Mouse (Mus musculus) hindbrain, embryonic 10.5 days (tissue): ENCODE results near the gene Bach1. TPM values are rescaled to one million over a fixed set of nuclear protein-coding genes. Genes with fewer than 3 reads are reported as not detected.

ENCODE experiments used
- DNase-seq: peaks from one replicate; pipeline ENCODE4 v3.0.0-alpha.2; 2017; ENCODE audit warnings: low spot score
- H3K27ac ChIP-seq: fragments of 300-500 bp; sonication (generic); 2 replicates; pipeline ENCODE4 v1.5.1; 2016; ENCODE audit warnings: mild to moderate bottlenecking, moderate library complexity
- H3K27me3 ChIP-seq: fragments of 300-500 bp; sonication (generic); 2 replicates; pipeline ENCODE4 v1.6.1; 2016; ENCODE audit warnings: mild to moderate bottlenecking; ENCODE audit not compliant: poor library complexity, insufficient read depth, severe bottlenecking
- H3K36me3 ChIP-seq: fragments of 300-500 bp; sonication (generic); 2 replicates; pipeline ENCODE4 v1.6.1; 2016; ENCODE audit warnings: mild to moderate bottlenecking, moderate library complexity
- H3K4me1 ChIP-seq: fragments of 300-500 bp; sonication (generic); replicated peaks from 2 replicates; pipeline ENCODE4 v1.6.1; 2016; ENCODE audit warnings: mild to moderate bottlenecking
- H3K4me3 ChIP-seq: fragments of 300-500 bp; sonication (generic); 2 replicates; pipeline ENCODE4 v1.5.1; 2016; ENCODE audit warnings: mild to moderate bottlenecking, moderate library complexity
- H3K9me3 ChIP-seq: fragments of 300-500 bp; sonication (generic); 2 replicates; pipeline ENCODE4 v1.6.1; 2016; ENCODE audit warnings: mild to moderate bottlenecking, moderate library complexity
- WGBS: fragments of 180-500 bp; shearing (Covaris S2); methylation state at CpG from one replicate; pipeline ENCODE4 v1.1.7; 2016; 5-methylcytosine and 5-hydroxymethylcytosine counted together
- polyA plus RNA-seq: library from polyadenylated mRNA; unstranded; fragments of >200 nt; fragmentation: Nextera tagmentation; extraction: Ambion mirVana; gene quantifications from 2 replicates; pipeline ENCODE4 v1.2.1, GENCODE M21; 2016

The Bach1 gene
- polyA plus RNA-seq, 1 experiment from 2014 or later, result 19.3 TPM

DNA sequence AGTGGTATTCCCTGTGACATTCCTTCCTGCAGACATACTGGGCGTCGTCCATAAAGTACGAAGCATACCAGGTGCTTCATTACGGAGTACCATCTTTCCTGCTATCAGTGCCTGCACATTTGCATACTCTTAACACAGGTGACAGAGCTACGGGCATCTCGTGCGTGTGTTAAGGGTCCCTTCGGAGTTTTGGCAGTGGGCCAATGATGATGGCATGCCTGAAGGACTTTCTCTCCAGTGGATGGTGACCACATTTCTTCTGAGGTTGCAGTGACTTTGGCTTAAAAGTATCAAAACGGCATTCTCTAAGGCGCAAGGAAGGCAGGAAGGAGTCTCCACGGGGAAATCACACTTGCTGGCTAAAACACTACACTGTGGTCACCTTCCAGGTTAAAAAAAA is 37.4 kb downstream of the Bach1 start:
- WGBS, result 91% methylated on average over 11 of the region's 11 CpGs
- peaks cover 19% of the 10 kb centered on the region for H3K36me3 ChIP-seq
- peaks cover 9% of the 10 kb centered on the region for H3K4me1 ChIP-seq
- no peak overlapping the region for H3K4me3 ChIP-seq
- H3K27ac ChIP-seq, result no peak overlapping the region
- H3K27me3 ChIP-seq, result no peaks in the 10 kb centered on the region
- H3K9me3 ChIP-seq, result no peaks in the 10 kb centered on the region
- DNase-seq, result no peak

DNA sequence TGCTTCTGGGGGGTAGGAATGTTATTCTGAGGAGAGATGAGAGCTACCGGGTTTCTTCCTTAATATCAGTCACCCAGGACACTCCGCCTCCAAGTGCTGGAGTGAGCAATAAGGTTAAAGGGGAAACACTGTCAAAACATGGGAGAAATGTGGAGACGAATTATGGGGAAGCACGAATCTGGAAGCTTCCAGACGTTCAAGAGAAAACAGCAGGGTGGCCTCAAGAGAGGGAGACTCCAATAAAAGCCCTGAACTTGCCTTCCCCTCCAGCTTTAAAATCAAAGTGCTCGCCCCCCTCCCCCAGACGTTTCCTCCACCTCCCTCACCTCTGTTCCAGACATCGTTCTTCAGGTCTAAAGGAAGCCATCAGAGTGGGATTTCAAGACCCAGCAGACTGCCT is 38.6 kb downstream of the Bach1 start:
- Histone ChIP-seq H3K4me3 (no peak overlapping the region), H3K27ac (no peak overlapping the region), H3K36me3 (peaks cover 14% of the 10 kb centered on the region), H3K9me3 (no peaks in the 10 kb centered on the region), H3K27me3 (no peaks in the 10 kb centered on the region), H3K4me1 (peaks cover 9% of the 10 kb centered on the region)
- WGBS, result 71% methylated on average over 8 of the region's 8 CpGs
- DNase-seq, result no peak

DNA sequence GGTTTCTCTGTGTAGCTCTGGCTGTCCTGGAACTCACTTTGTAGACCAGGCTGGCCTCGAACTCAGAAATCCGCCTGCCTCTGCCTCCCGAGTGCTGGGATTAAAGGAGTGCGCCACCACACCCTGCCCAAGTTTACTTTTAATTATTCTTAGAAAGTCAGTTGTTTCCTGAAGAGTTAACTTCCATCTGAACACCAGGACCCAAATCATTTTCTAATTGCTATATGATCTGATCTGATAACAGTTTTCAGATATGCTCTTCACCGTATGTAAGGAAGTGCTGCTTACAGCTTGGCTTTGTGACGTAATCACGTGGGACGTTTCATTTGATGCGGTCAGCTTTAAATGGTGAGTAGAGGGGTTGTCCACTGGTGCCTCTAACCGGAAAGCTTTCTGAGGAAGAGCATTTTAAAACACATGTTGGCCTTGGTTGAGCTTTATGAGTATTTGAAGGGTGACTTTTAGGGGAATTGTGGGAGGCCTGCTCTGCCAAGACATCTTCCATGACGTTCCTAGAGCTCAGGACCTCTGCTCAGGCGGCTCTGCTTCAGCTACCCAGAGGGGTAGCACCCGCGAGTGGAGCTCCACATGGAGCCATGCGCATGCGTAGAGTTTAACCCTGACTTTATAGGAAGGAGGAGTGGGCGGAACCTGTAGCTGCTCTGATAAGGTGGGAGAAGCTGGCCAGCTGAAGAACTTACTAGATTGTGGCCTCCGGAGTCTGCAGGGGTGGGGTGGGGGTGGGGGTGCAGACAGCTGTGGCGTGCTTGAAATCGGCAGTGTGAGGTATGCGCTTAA is 39.3 kb downstream of the Bach1 start:
- Histone ChIP-seq H3K4me3 (no peak overlapping the region), H3K36me3 (peaks cover 14% of the 10 kb centered on the region), H3K4me1 (peaks cover 13% of the 10 kb centered on the region), H3K9me3 (no peaks in the 10 kb centered on the region), H3K27ac (no peak overlapping the region), H3K27me3 (no peaks in the 10 kb centered on the region)
- DNase-seq, result no peak
- 89% methylated on average over 21 of the region's 21 CpGs for WGBS

DNA sequence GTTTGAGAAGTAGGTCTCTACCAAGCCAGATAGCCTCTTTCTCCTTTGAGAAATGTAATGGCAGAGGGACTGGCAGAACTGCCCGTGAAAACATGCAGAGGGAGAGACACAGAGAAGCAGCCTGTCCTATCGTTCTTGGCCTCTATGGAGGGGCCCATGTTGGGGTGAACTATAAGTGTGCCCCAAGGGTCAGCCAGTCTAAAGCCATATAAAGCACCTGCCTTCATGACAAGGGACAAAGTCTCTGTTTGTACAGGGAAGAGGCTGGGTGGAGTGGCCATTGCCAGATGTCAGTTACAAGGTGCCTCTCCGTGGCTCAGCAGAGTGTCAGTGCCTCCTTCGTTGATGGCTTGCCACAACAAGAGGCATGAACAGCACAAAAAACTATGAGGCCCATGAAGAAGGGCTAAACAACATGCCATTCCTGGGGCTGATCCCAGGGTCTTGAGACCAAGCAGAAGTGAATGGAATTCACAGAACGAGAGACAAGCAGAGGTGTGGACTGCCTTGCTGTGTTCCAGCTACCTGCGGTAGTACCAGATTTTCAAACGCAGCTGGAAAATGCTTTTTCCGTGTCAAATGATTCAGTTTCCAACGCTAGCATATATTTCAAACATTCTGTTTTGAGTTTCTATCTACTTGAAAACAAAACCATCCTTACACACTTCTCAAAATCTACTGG is 42.4 kb downstream of the Bach1 start:
- no peak for DNase-seq
- H3K27me3 ChIP-seq, result no peaks in the 10 kb centered on the region
- H3K4me1 ChIP-seq, result peaks cover 20% of the 10 kb centered on the region
- 89% methylated on average over 9 of the region's 9 CpGs for WGBS
- H3K9me3 ChIP-seq, result no peaks in the 10 kb centered on the region
- H3K4me3 ChIP-seq, result no peak overlapping the region
- H3K36me3 ChIP-seq, result no peaks in the 10 kb centered on the region
- peak overlapping the region; percentile 8; the same call in 1 of the 2 replicates for H3K27ac ChIP-seq

DNA sequence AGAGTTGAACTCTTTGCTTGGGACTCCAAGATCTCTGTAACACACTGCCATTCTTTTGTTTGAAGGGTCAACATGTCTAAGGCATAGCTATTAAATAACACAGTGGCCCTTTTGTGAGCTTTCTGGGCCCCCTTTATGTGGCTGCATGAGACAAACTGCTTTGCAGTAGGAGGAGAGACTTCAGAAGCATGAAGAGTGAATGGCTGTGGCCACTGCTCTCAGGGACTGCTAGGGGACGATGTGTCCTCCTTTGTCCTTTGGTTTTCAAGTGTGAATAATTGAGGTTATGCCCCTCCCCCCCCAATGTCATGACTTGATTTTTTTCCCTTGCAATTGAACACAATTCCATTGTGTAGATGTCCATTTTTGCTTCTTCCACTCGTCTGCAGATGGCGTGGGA is 44.9 kb downstream of the Bach1 start:
- DNase-seq, result peak; percentile 44
- peak overlapping the region; percentile 73 for H3K27ac ChIP-seq
- 32% methylated on average over 3 of the region's 3 CpGs for WGBS
- no peaks in the 10 kb centered on the region for H3K36me3 ChIP-seq
- H3K4me1 ChIP-seq, result peaks cover 20% of the 10 kb centered on the region
- 0 out of 2 replicates have a peak, but pooled peaks cover 3% of the 10 kb centered on the region for H3K9me3 ChIP-seq
- H3K27me3 ChIP-seq, result no peaks in the 10 kb centered on the region
- no peak overlapping the region for H3K4me3 ChIP-seq

DNA sequence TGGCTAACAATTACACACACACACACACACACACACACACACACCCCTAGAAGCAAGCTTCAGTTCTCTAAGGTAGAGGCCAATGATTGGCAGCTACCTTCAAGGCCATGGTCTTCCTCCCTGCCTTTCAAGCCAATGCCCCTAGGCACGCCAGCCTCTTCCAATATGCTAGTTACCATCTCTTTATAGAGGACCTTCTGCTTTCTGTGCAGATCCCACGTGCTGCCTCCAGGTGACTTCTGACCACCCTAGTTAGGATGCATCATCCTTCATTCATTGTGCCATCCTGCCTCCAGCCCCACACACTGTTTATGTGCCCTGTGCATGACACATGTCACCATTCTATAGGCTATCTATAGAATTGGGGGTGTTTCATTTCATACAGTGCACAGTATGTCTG is 45.6 kb downstream of the Bach1 start:
- H3K9me3 ChIP-seq, result 0 out of 2 replicates have a peak, but pooled peaks cover 3% of the 10 kb centered on the region
- no peak overlapping the region for H3K4me3 ChIP-seq
- no peak for DNase-seq
- H3K27ac ChIP-seq, result peak overlapping the region; percentile 73; the same call in 1 of the 2 replicates
- no peaks in the 10 kb centered on the region for H3K36me3 ChIP-seq
- H3K4me1 ChIP-seq, result peaks cover 20% of the 10 kb centered on the region
- H3K27me3 ChIP-seq, result no peaks in the 10 kb centered on the region
- 75% methylated on average over 2 of the region's 2 CpGs for WGBS

DNA sequence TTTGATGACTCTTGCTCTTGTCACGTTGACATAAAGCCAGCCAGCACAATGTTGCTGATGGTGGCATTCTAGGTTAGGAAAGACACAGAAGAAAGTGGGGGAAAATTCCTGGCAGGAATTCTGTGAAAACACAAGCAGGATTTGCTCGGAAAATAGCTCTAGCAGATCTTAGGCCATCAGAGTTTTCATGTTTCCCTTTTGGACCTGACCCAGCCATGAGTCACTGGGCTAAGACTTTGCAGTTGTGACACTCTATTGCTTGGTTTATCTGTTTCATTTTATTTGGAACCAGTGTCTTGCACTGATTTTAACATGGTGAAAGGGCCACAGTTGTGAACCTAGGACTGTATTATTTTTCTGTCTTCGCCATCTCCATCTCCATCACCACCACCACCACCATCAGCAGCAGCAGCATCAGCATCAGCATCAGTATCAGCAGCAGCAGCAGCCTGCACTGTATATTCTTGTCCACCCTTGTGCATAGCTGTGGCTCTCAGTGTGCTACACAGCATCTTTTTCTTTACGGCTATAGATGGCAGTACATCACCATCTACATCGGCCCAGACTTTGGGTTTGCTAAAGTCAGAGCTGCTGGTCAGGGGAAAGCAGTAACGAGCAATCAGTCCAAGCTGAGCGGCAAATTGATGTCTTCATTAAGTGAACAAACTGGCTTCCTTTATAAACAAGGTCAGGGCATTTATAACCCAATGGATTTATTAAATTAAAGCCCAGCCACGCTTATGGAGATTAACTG is 46.6 kb downstream of the Bach1 start:
- 86% methylated on average over 8 of the region's 8 CpGs for WGBS
- Histone ChIP-seq H3K4me3 (no peak overlapping the region), H3K36me3 (no peaks in the 10 kb centered on the region), H3K27me3 (no peaks in the 10 kb centered on the region), H3K9me3 (0 out of 2 replicates have a peak, but pooled peaks cover 3% of the 10 kb centered on the region), H3K4me1 (peaks cover 20% of the 10 kb centered on the region), H3K27ac (no peak overlapping the region)
- DNase-seq, result no peak

DNA sequence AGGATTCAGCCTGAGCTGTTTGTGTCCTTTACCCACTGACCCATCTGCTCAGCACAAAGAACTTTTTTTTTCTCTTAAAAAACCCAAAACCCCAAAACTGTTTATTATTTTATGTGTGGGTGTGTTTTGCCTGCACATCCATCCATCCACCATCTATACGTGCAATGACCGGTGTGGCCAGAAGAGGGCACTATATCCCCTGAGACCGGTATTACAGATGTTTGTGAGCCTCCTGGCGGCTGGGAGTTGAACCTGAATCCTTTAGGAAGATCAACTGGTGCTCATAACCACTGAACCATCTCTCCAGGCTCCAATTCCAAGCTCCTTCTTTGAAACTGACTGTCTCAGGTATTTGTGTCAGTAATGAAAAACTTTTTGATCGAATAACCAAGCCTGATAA is 48.0 kb downstream of the Bach1 start:
- Histone ChIP-seq H3K36me3 (no peaks in the 10 kb centered on the region), H3K4me3 (no peak overlapping the region), H3K4me1 (peaks cover 20% of the 10 kb centered on the region), H3K27me3 (no peaks in the 10 kb centered on the region), H3K9me3 (0 out of 2 replicates have a peak, but pooled peaks cover 3% of the 10 kb centered on the region), H3K27ac (no peak overlapping the region)
- WGBS, result 20% methylated on average over 5 of the region's 5 CpGs
- DNase-seq, result peak; percentile 74

DNA sequence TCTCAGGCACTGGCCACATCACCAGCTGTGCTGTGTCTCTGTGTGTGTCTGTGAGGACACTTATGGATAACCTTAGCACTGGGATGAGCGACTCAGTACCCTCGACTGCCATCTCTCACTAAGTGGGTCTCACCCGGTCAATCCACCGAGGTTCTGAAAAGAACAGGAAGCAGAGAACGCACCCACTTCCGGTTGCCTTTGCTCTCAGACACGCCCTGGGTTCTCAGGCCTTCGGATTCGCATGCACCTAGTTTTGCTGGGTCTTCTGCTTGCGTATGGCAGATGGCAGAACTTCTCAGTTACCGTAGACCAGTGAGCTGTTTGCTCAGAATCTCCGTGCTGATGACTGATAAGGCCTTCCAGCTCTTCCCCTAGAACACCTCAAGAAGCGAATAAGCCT is 52.5 kb downstream of the Bach1 start:
- no peaks in the 10 kb centered on the region for H3K27me3 ChIP-seq
- 96% methylated on average over 13 of the region's 13 CpGs for WGBS
- H3K36me3 ChIP-seq, result no peaks in the 10 kb centered on the region
- H3K4me3 ChIP-seq, result no peak overlapping the region
- DNase-seq, result no peak
- no peak overlapping the region for H3K27ac ChIP-seq
- 0 out of 2 replicates have a peak, but pooled peaks cover 3% of the 10 kb centered on the region for H3K9me3 ChIP-seq
- H3K4me1 ChIP-seq, result no peaks in the 10 kb centered on the region

DNA sequence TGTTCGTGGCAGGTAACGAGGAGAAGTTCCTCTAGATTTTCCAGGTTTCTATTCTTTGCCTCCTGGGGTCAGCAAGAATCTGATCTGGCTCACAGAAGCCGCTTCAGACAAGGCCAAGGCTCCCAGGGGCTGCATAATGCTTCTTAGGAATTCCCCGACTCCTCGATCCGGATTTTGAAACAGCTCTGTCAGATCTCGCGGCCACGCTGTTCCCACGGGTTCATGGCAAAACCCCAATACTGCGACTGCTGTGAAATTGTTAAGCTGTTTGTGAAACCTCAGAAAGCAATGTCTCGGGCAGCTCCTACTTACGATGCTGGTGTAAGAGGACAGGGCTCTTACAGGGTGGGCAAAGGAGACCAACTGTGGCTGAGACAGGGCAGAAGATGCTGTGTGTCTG is 53.7 kb downstream of the Bach1 start:
- Histone ChIP-seq H3K4me1 (no peaks in the 10 kb centered on the region), H3K27me3 (no peaks in the 10 kb centered on the region), H3K36me3 (no peaks in the 10 kb centered on the region), H3K27ac (no peak overlapping the region), H3K4me3 (no peak overlapping the region), H3K9me3 (0 out of 2 replicates have a peak, but pooled peaks cover 3% of the 10 kb centered on the region)
- 78% methylated on average over 13 of the region's 13 CpGs for WGBS
- no peak for DNase-seq

DNA sequence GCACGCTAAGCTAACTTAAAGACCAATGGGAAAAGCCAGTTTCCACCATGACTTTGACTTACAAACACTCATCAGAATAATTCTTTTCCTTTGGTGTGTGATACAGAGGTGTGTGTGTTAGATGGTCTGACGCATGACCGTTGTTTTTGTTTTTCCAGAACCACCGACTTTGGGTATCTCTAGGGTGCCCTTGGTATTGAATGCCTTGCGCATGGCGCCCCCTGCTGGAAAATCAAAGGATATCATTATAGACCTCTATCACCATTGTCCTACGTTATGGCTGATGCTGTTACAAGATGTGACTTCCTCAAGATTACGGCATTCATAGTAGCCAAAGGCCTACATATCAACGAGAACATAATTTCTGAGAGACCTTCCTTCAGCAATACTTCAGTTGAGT is 56.1 kb downstream of the Bach1 start:
- Histone ChIP-seq H3K4me1 (no peaks in the 10 kb centered on the region), H3K27ac (no peak overlapping the region), H3K36me3 (no peaks in the 10 kb centered on the region), H3K9me3 (no peaks in the 10 kb centered on the region), H3K27me3 (no peaks in the 10 kb centered on the region), H3K4me3 (no peak overlapping the region)
- WGBS, result 71% methylated on average over 9 of the region's 9 CpGs
- DNase-seq, result peak; percentile 39

DNA sequence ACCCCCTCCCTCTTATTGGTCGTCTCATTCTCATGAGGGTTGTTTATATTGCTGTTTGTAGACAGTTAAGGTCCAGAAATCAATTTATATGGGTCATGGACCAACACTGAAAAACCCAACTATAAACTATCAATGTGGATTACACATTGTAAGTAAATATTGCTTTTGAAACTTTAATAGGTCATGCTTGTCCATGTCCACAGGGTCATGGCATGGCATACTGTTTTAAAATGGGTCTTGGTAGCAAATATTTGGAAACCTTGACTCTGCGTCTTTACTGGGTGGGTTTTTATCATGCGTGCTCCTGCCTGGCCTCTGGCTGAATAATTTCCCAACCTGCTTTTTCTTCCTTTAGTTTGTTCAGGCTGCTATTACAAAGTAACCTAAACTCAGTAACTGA is 57.2 kb downstream of the Bach1 start:
- Histone ChIP-seq H3K4me1 (no peaks in the 10 kb centered on the region), H3K36me3 (no peaks in the 10 kb centered on the region), H3K27ac (no peak overlapping the region), H3K9me3 (no peaks in the 10 kb centered on the region), H3K27me3 (no peaks in the 10 kb centered on the region), H3K4me3 (no peak overlapping the region)
- no peak for DNase-seq
- WGBS, result 89% methylated on average over 3 of the region's 3 CpGs

DNA sequence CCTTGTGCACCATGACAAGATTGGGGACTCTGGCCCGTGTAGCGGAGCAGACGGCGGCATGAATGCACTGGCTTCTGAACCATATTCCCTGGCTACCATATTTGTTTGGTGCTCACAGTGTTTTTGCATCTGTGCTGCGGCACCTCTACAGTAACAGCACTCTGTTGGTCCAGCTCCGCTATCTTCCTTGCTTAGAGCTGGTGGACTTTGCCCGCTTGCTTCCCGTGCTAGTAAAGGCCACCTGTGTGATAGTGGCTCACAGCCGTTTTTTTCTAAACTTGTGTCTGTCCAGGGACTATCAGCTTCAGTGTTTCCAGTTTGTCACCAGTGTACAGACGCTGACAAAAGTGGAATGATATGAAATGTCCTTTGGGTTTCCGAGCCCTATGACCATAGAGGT is 59.3 kb downstream of the Bach1 start:
- WGBS, result 94% methylated on average over 11 of the region's 11 CpGs
- Histone ChIP-seq H3K9me3 (no peaks in the 10 kb centered on the region), H3K4me3 (no peak overlapping the region), H3K4me1 (no peaks in the 10 kb centered on the region), H3K27ac (no peak overlapping the region), H3K36me3 (no peaks in the 10 kb centered on the region), H3K27me3 (no peaks in the 10 kb centered on the region)
- DNase-seq, result no peak
